Mouse (Mus musculus): ENCODE measurements around the gene Fbxw16. TPM values are rescaled to one million over a fixed set of nuclear protein-coding genes. Genes with fewer than 3 reads are reported as not detected.
"Not testable (repeated sequence)": the region's sequence is repeated elsewhere in the genome, so short reads cannot be mapped to it uniquely, and the experiment has no call there.

The Fbxw16 gene
- not detected in 2 replicates for total RNA-seq (2014; rRNA removed; ENCODE audit: low replicate concordance)
- polyA plus RNA-seq (2015; fragmentation: Nextera tagmentation; extraction: Ambion mirVana): not detected in 2 replicates

DNA sequence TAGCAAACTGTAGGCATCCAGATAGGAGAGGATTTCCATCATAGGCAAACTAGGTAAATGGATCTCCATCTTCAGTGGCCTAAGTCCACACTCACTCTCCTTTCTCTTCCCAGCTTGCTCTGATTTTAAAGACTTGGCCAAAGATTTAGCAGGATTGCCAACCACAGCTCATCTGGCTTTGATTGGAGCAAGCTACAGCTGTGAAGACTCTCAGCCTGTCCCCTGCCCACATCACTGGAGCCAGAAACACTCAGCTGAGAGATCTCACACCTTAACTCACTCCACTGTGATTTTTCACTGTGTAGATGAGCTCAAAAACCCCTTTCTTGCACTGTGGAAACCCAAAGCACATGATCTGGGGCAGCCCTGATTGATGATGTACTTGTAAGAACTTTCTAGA is at the start of gene Fbxw16:
Gene Fbxw16 (minus strand): TSS at position 101 of the 400 bp plus-strand sequence.
- Histone ChIP-seq H3K27me3 (ENCODE audit: control insufficient read depth, insufficient read depth, low read length) (no peaks in the 10 kb centered on the region), H3K4me2 (ENCODE audit: low read depth, low read length) (no peak within 1 kb of the TSS), H3K9me3 (replicated peaks; ENCODE audit: control insufficient read depth, low read length) (no peaks in the 10 kb centered on the region), H3K9ac (replicated peaks; ENCODE audit: low read depth, low read length) (no peak within 1 kb of the TSS), H3K4me3 (ENCODE audit: low read depth, low read length) (no peak within 1 kb of the TSS), H3K4me1 (ENCODE audit: control insufficient read depth, insufficient read depth) (no peaks in the 10 kb centered on the region), H3K36me3 (replicated peaks; ENCODE audit: control insufficient read depth, insufficient read depth, low read length) (no peaks in the 10 kb centered on the region), H3K27ac (ENCODE audit: low read depth) (no peak within 1 kb of the TSS)
- DNase-seq (ENCODE audit: low spot score) (no peak), ATAC-seq (ENCODE audit: insufficient read depth, low read depth) (no peak)
- no peak for TF ChIP-seq CTCF (IDR thresholded peaks at IDR 0.05; ENCODE audit: low read depth)
- TF ChIP-seq EP300 (IDR thresholded peaks at IDR 0.05; ENCODE audit: low read depth): no peak

DNA sequence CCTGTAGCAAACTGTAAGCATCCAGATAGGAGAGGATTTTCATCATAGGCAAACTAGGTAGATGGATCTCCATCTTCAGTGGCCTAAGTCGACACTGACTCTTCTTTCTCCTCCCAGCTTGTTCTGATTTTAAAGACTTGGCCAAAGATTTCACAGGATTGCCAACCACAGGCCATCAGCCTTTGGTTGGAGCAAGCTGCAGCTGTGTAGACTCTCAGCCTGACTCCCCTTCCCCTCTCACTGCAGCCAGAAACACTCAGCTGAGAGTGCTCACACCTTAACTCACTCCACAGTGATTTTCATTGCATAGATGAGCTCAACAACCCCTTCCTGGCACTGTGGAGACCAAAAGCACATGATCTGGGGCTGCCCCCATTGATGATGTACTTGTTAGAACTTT is 46.8 kb upstream of the Fbxw16 start, which contains the start of gene Fbxw19:
Gene Fbxw19 (minus strand): TSS at position 101 of the 400 bp plus-strand sequence.
- WGBS: 55% methylated on average over 1 of the region's 1 CpGs
- not testable (repeated sequence) for H3K4me2 ChIP-seq (ENCODE audit: low read depth, low read length); H3K9me3 ChIP-seq (replicated peaks; ENCODE audit: control insufficient read depth, low read length); H3K27ac ChIP-seq (ENCODE audit: low read depth); H3K4me1 ChIP-seq (ENCODE audit: control insufficient read depth, insufficient read depth); H3K9ac ChIP-seq (replicated peaks; ENCODE audit: low read depth, low read length); H3K4me3 ChIP-seq (ENCODE audit: low read depth, low read length); H3K27me3 ChIP-seq (ENCODE audit: control insufficient read depth, insufficient read depth, low read length); ATAC-seq (ENCODE audit: insufficient read depth, low read depth); H3K36me3 ChIP-seq (replicated peaks; ENCODE audit: control insufficient read depth, insufficient read depth, low read length); DNase-seq (ENCODE audit: low spot score)

DNA sequence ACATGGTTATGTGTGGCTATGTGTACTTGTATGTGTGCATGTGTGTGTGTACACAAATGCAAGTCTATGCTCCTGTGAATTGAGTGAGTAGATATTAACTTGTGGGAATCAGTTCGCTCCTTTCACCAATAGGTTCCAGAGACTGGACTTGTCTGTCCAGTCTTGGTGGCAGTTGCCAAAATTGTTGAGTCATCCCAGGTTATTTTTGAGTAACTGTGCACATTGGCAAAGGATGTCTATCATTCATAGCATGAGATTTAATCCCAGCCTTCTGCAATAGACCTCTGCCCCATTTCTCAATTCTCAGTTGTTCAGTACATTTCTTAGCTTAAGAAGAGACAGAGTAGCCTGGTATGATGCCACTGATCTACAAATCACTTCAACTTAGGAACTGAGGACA is 16.0 kb downstream of the Fbxw16 start:
- TF ChIP-seq EP300 (IDR thresholded peaks at IDR 0.05; ENCODE audit: low read depth) (no peak), CTCF (IDR thresholded peaks at IDR 0.05; ENCODE audit: low read depth) (no peak)
- WGBS: 79% methylated on average over 1 of the region's 1 CpGs
- ATAC-seq (ENCODE audit: insufficient read depth, low read depth): no peak

DNA sequence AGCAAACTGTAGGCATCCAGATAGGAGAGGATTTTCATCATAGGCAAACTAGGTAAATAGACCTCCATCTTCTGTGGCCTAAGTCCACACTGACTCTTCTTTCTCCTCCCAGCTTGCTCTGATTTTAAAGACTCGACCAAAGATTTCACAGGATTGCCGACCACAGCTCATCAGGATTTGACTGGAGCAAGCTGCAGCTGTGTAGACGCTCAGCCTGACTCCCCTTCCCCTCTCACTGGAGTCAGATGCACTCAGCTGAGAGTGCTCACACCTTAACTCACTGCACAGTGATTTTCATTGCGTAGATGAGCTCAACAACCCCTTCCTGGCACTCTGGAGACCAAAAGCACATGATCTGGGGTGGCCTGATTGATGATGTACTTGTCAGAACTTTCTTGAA is 44.7 kb downstream of the Fbxw16 start, which contains the start of gene Fbxw22:
Gene Fbxw22 (minus strand): TSS at position 101 of the 400 bp plus-strand sequence.
- H3K4me2 ChIP-seq (ENCODE audit: low read depth, low read length); H3K36me3 ChIP-seq (replicated peaks; ENCODE audit: control insufficient read depth, insufficient read depth, low read length); H3K9me3 ChIP-seq (replicated peaks; ENCODE audit: control insufficient read depth, low read length); H3K27me3 ChIP-seq (ENCODE audit: control insufficient read depth, insufficient read depth, low read length); ATAC-seq (ENCODE audit: insufficient read depth, low read depth); H3K4me3 ChIP-seq (ENCODE audit: low read depth, low read length); H3K27ac ChIP-seq (ENCODE audit: low read depth); H3K9ac ChIP-seq (replicated peaks; ENCODE audit: low read depth, low read length); DNase-seq (ENCODE audit: low spot score); H3K4me1 ChIP-seq (ENCODE audit: control insufficient read depth, insufficient read depth): not testable (repeated sequence)
- 60% methylated on average over 4 of the region's 4 CpGs for WGBS

More for the DNA sequence above, 16.0 kb downstream of the Fbxw16 start:
- no peak overlapping the region for H3K4me3 ChIP-seq (ENCODE audit: low read depth, low read length)
- H3K27ac ChIP-seq (ENCODE audit: low read depth): no peak overlapping the region
- H3K9me3 ChIP-seq (replicated peaks; ENCODE audit: control insufficient read depth, low read length): no peaks in the 10 kb centered on the region
- no peak overlapping the region for H3K9ac ChIP-seq (replicated peaks; ENCODE audit: low read depth, low read length)
- H3K4me1 ChIP-seq (ENCODE audit: control insufficient read depth, insufficient read depth): no peaks in the 10 kb centered on the region
- no peak overlapping the region for H3K4me2 ChIP-seq (ENCODE audit: low read depth, low read length)
- no peaks in the 10 kb centered on the region for H3K27me3 ChIP-seq (ENCODE audit: control insufficient read depth, insufficient read depth, low read length)
- DNase-seq (ENCODE audit: low spot score): no peak
- no peaks in the 10 kb centered on the region for H3K36me3 ChIP-seq (replicated peaks; ENCODE audit: control insufficient read depth, insufficient read depth, low read length)

Other genes starting within 250 kb of the Fbxw16 start
- 1.5 TPM in 1 of 2 replicates, not detected in the other for gene Fbxw20, start 214.4 kb downstream of the Fbxw16 start, total RNA-seq (2014; rRNA removed; ENCODE audit: low replicate concordance)
- gene Fbxw20, start 214.4 kb downstream of the Fbxw16 start, polyA plus RNA-seq (2015; fragmentation: Nextera tagmentation; extraction: Ambion mirVana): not detected in 2 replicates
- gene Fbxw14, start 161.5 kb downstream of the Fbxw16 start, total RNA-seq (2014; rRNA removed; ENCODE audit: low replicate concordance): not detected in 2 replicates
- gene Fbxw14, start 161.5 kb downstream of the Fbxw16 start, polyA plus RNA-seq (2015; fragmentation: Nextera tagmentation; extraction: Ambion mirVana): not detected in 2 replicates
- not detected in 2 replicates for gene Fbxw28, start 109.5 kb downstream of the Fbxw16 start, total RNA-seq (2014; rRNA removed; ENCODE audit: low replicate concordance)
- gene Fbxw28, start 109.5 kb downstream of the Fbxw16 start, polyA plus RNA-seq (2015; fragmentation: Nextera tagmentation; extraction: Ambion mirVana): not detected in 2 replicates
- gene Fbxw22, start 44.8 kb downstream of the Fbxw16 start, total RNA-seq (2014; rRNA removed; ENCODE audit: low replicate concordance): not detected in 2 replicates
- not detected in 2 replicates for gene Fbxw22, start 44.8 kb downstream of the Fbxw16 start, polyA plus RNA-seq (2015; fragmentation: Nextera tagmentation; extraction: Ambion mirVana)
- not detected in 2 replicates for gene Fbxw19, start 46.7 kb upstream of the Fbxw16 start, total RNA-seq (2014; rRNA removed; ENCODE audit: low replicate concordance)
- gene Fbxw19, start 46.7 kb upstream of the Fbxw16 start, polyA plus RNA-seq (2015; fragmentation: Nextera tagmentation; extraction: Ambion mirVana): not detected in 2 replicates
- not detected in 2 replicates for gene Fbxw15, start 119.1 kb upstream of the Fbxw16 start, total RNA-seq (2014; rRNA removed; ENCODE audit: low replicate concordance)
- not detected in 2 replicates for gene Fbxw15, start 119.1 kb upstream of the Fbxw16 start, polyA plus RNA-seq (2015; fragmentation: Nextera tagmentation; extraction: Ambion mirVana)
- not detected in 2 replicates for gene Fbxw24, start 176.9 kb upstream of the Fbxw16 start, total RNA-seq (2014; rRNA removed; ENCODE audit: low replicate concordance)
- gene Fbxw24, start 176.9 kb upstream of the Fbxw16 start, polyA plus RNA-seq (2015; fragmentation: Nextera tagmentation; extraction: Ambion mirVana): not detected in 2 replicates
- not detected in 2 replicates for gene Fbxw25, start 215.5 kb upstream of the Fbxw16 start, total RNA-seq (2014; rRNA removed; ENCODE audit: low replicate concordance)
- not detected in 2 replicates for gene Fbxw25, start 215.5 kb upstream of the Fbxw16 start, polyA plus RNA-seq (2015; fragmentation: Nextera tagmentation; extraction: Ambion mirVana)

Measured in heart, postnatal 0 days (tissue).